Mouse (Mus musculus) C2C12 (cell line): ENCODE results near the gene Glipr2. TPM values are rescaled to one million over a fixed set of nuclear protein-coding genes. Genes with fewer than 3 reads are reported as not detected.

Experiments used
- H3K27me3 ChIP-seq: one replicate; pipeline ENCODE4 v1.6.1; 2011; ENCODE audit not compliant: control insufficient read depth, insufficient read depth, insufficient read length
- H3K36me3 ChIP-seq: one replicate; pipeline ENCODE4 v1.6.1; 2011; ENCODE audit not compliant: control insufficient read depth, insufficient read depth
- H3K4me3 ChIP-seq: one replicate; pipeline ENCODE4 v1.5.1; 2011; ENCODE audit warnings: mild to moderate bottlenecking, control low read depth; ENCODE audit not compliant: poor library complexity, insufficient read depth, severe bottlenecking
- H3K79me2 ChIP-seq: one replicate; pipeline ENCODE4 v1.6.1; 2011; ENCODE audit not compliant: control insufficient read depth, insufficient read depth
- H3K79me3 ChIP-seq: one replicate; pipeline ENCODE4 v1.6.1; 2011; ENCODE audit warnings: low read depth, control low read depth
- H3ac ChIP-seq: one replicate; pipeline ENCODE3; 2011; ENCODE audit warnings: low read depth; ENCODE audit not compliant: control insufficient read depth, insufficient read length
- CEBPB ChIP-seq: IDR thresholded peaks from one replicate; pipeline ENCODE4 v1.6.1; 2011; ENCODE audit warnings: low read depth, mild to moderate bottlenecking, control low read depth, moderate library complexity
- CTCF ChIP-seq: IDR thresholded peaks from one replicate; pipeline ENCODE4 v1.5.1; 2011; ENCODE audit not compliant: control insufficient read depth, insufficient read depth, insufficient read length
- FOSL1 ChIP-seq: IDR thresholded peaks from one replicate; pipeline ENCODE4 v1.8.0; 2011; ENCODE audit warnings: mild to moderate bottlenecking, low read length; ENCODE audit not compliant: poor library complexity, insufficient read depth, severe bottlenecking
- MAX ChIP-seq: IDR thresholded peaks from one replicate; pipeline ENCODE4 v1.6.1; 2011; ENCODE audit warnings: mild to moderate bottlenecking, control low read depth
- MYOD1 ChIP-seq: IDR thresholded peaks from one replicate; pipeline ENCODE4 v1.6.1; 2011; ENCODE audit warnings: low read depth; ENCODE audit not compliant: control insufficient read depth, insufficient read length
- MYOG ChIP-seq: IDR thresholded peaks from one replicate; pipeline ENCODE4 v1.6.1; 2011; ENCODE audit not compliant: control insufficient read depth, insufficient read length; ENCODE audit errors: extremely low read depth
- USF1 ChIP-seq: IDR thresholded peaks from one replicate; pipeline ENCODE4 v1.6.1; 2011; ENCODE audit warnings: low read depth, mild to moderate bottlenecking, control low read depth, moderate library complexity
- polyA plus RNA-seq: library from polyadenylated mRNA; unstranded; fragments of >200 nt; fragmentation: generic; extraction: Trizol; gene quantifications from one replicate; pipeline ENCODE4 v1.2.1, GENCODE M21; 2012; ENCODE audit warnings: missing spikeins

The Glipr2 gene
- polyA plus RNA-seq, 1 experiment = 101 TPM

DNA sequence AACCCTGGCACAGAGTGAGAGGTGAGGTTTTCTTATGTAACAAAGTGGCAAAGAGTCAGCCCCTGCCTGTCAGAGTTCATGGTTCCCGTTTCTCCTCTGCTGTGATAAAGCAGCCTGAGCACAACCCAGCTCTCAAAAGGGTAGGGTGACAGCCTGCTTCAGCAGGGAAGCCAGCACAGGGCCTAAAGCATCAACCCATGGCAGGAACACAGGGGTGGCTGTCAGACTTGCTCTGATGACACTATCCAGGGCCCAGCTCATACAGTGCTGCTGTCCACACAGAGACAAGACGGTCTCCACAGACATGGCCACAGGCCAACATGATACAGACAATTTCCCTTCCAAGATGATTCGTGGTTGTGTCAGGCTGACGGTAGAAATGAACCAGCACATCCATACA is 25.3 kb upstream of the Glipr2 start:
- H3K27me3 ChIP-seq = no peaks in the 10 kb centered on the region
- H3K79me3 ChIP-seq = no peaks in the 10 kb centered on the region
- no peak overlapping the region for H3K4me3 ChIP-seq
- TF ChIP-seq MYOG = no peak
- TF ChIP-seq MAX = no peak
- no peak for TF ChIP-seq USF1
- no peak for TF ChIP-seq CEBPB
- no peak for TF ChIP-seq MYOD1
- TF ChIP-seq CTCF = no peak
- TF ChIP-seq FOSL1 = no peak
- H3K36me3 ChIP-seq = no peaks in the 10 kb centered on the region
- no peaks in the 10 kb centered on the region for H3K79me2 ChIP-seq
- no peak overlapping the region for H3ac ChIP-seq

DNA sequence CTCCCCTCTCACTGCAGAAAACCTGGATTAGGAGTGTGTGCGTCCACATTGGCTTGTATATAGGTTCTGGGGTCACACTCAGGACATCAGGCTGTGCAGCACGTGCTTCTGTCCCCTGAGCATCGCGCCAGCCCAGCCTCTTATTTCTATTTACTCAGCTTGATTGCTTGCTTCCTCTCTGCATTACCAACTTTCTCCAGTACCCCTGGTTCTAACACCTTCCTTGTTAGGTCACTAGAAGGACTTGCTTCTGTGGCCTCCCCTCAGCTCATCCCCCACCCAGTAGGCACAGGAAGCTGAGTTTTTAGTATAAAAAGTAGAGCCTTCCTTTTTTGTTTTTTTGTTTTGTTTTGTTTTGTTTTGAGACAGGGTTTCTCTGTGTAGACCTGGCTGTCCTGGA is 21.0 kb upstream of the Glipr2 start:
- Histone ChIP-seq H3K27me3 (no peaks in the 10 kb centered on the region), H3ac (no peak overlapping the region), H3K79me2 (no peaks in the 10 kb centered on the region), H3K79me3 (no peaks in the 10 kb centered on the region), H3K36me3 (no peaks in the 10 kb centered on the region), H3K4me3 (no peak overlapping the region)
- TF ChIP-seq USF1 (no peak), CTCF (no peak), MAX (no peak), FOSL1 (no peak), MYOD1 (no peak), CEBPB (no peak), MYOG (no peak)

DNA sequence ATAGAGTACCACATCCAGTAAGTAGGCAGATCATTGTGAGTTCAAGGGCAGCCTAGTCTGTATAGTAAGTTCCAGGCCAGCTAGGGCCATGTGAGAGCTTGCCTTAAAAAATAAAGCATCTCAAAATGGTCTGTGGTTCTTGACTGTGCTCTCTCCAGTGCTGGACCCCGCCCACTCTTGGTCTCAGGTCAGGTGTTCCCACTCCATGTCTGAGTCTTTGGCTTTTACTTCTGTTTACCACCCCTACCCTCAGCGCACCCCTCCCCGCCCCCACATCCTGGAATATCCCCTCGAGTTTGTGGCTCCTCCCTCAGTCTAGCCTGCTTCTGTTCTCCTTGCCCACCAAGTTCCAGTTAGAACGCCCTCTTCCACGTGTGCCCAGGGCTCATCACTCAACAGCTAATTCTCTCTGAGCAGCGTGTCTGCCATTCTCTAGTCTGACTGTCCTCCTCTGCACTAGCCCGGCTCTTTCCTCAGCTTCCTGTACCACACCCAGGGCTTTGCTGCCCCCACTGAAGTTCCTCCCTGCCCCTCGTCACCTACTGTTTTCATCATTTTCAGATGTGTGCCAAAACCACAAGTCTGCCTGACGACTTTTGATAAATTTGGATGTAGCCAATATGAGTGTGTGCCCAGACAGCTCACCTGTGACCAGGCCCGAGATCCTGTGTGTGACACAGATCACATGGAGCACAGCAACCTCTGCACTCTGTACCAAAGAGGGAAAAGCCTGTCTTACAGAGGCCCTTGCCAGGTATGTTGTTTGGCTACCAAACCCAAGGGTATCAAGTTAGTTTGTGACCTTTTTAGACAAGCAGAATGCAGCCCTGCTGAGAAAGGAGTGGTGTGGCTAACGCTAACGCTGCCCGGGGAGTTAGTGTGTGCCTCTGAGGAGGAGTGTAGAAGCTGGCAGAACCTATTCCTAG is 20.2 kb upstream of the Glipr2 start:
- H3K36me3 ChIP-seq = no peaks in the 10 kb centered on the region
- H3K79me3 ChIP-seq = no peaks in the 10 kb centered on the region
- H3K4me3 ChIP-seq = no peak overlapping the region
- H3ac ChIP-seq = no peak overlapping the region
- TF ChIP-seq MYOD1 (no peak), CTCF (no peak), CEBPB (no peak), MYOG (no peak), MAX (no peak)
- no peaks in the 10 kb centered on the region for H3K27me3 ChIP-seq
- no peaks in the 10 kb centered on the region for H3K79me2 ChIP-seq

DNA sequence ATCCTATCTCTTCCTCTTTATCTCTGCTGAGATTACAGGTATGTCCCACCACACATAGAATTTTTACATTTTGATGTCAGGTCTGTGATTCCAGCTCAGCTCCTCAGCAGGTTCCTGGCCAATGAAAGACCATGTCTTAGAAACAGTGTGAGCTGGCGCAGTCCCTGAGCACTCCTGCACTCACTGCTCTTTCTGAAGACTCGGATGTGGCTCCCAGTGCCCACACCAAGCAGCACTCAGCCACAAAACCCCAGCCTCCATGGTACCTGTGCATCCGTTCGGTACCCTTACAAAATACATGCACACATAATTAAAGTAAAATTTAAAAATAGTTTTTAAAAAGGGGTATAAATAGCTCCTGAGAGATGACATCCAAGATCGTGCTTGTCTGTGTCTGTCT is 15.9 kb upstream of the Glipr2 start:
- Histone ChIP-seq H3K79me2 (no peaks in the 10 kb centered on the region), H3ac (no peak overlapping the region), H3K36me3 (no peaks in the 10 kb centered on the region), H3K4me3 (no peak overlapping the region), H3K27me3 (no peaks in the 10 kb centered on the region), H3K79me3 (no peaks in the 10 kb centered on the region)
- TF ChIP-seq MYOG = no peak
- TF ChIP-seq USF1 = no peak
- TF ChIP-seq MAX = no peak
- TF ChIP-seq CEBPB = no peak

DNA sequence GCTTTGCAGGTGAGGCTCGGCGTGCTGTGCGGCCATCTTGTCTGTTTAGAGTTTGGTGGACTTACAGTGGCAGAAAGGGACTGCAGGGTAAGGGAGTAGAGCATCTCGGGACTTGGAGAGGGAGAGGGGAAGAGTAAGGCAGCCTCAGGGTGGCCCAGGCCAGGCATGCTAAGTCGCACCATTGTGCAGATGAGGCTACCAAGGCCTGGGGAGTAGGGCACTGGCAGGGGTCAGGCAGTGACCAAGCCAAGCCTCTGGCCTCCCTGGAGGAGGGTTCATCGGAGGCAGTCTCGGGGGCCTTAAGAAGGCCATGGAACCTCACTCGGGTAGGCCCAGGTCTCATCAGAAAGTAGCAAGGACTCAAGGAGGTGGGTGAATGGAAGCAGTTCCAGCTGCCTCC is 14.8 kb upstream of the Glipr2 start:
- Histone ChIP-seq H3ac (no peak overlapping the region), H3K4me3 (no peak overlapping the region), H3K36me3 (no peaks in the 10 kb centered on the region), H3K79me2 (no peaks in the 10 kb centered on the region), H3K27me3 (no peaks in the 10 kb centered on the region), H3K79me3 (no peaks in the 10 kb centered on the region)
- no peak for TF ChIP-seq USF1
- TF ChIP-seq FOSL1 = no peak
- TF ChIP-seq CEBPB = no peak
- no peak for TF ChIP-seq MAX
- no peak for TF ChIP-seq MYOG
- no peak for TF ChIP-seq CTCF
- no peak for TF ChIP-seq MYOD1

DNA sequence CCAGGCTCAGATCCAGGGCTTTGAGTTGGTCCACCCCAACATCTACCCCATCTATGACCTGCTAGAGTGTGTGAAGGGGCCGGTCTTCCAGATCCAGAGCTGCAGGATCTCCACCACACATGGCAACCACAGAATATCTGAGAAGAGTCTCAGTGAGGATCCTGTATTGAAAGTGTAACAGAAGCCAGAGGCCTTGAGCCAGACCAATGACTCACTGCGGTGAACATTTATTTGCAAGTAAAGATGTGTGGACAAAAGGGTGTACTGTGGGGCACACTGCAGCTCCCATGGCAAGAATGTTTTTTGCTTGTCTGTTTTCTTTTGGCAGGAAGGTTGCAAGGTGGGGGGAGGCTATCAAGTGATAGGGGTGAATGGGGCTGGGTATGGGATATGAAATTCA is 9.6 kb upstream of the Glipr2 start:
- no peaks in the 10 kb centered on the region for H3K36me3 ChIP-seq
- H3K79me3 ChIP-seq = no peaks in the 10 kb centered on the region
- no peak overlapping the region for H3ac ChIP-seq
- no peaks in the 10 kb centered on the region for H3K27me3 ChIP-seq
- TF ChIP-seq USF1 (no peak), MYOD1 (no peak)
- no peak overlapping the region for H3K4me3 ChIP-seq
- no peaks in the 10 kb centered on the region for H3K79me2 ChIP-seq
